10 mouse cellular contexts compared by ENCODE assay signal in the genomic region with DNA sequence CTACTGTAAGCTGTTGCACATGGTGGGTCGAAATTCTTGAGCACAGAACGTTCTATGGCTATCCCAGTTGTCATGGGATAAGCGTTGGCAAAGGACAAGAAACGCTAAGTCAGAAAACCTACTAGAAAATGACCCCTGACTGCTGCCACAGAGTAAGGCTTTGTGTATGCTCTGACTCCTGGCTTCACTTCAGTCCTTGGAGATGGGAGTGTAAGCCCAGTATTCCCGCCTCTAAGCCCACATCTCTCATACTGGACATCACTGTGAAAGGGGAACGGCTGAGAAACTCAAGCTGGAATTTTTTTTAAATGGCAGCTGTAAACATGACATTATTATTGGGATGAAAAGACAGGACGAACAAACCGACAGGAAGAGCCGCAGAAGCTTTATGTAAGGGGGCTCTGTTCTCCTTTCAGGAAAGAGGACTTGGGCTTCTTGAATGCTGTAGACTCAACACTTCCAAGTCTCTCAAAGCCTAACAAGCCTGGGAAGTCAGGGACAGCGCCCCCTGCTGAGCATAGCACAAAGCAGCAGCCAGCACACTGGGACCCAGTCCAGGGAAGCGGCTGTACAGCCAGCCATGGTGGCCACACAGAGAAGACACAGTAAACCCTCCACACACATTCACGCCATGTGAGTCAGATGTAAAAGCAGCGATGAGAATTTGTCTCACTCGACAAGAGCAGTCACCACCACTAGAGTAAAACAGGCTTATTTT.
A peak's percentile ranks its signal among the peaks of the same experiment; 100 is the strongest.
DNase-seq lines count a peak whose midpoint lies in the region; ATAC-seq and TF ChIP-seq lines count a peak whose summit lies in the region.
"Had no signal": no experiment of that assay in that cellular context is flagged by ENCODE, and none has a peak within 500 bp of the region (broad histone marks: within the 10 kb centered on the region; RNA-seq: fewer than 3 reads in every experiment).

No protein-coding gene starts in this region.

- POLR2A ChIA-PET in Patski (lab: Charles Lee), result no interaction called here

- WGBS in heart, adult 2 months, result 79% methylated on average over 14 of the region's 14 CpGs
- 78% methylated on average over 14 of the region's 14 CpGs for WGBS in heart, embryonic 10.5 days
- WGBS in neural tube, embryonic 14.5 days, result 72% methylated on average over 14 of the region's 14 CpGs

- peak; percentile 18 for ATAC-seq in Patski
- ATAC-seq in common myeloid progenitor, adult 5-6 weeks (replicated peaks; ENCODE audit: low read depth, poor library complexity, severe bottlenecking), result peak; percentile 60; the same call in 1 of the 2 replicates
- ATAC-seq in neural tube, embryonic 14.5 days (ENCODE audit: low read depth), result peak; percentile 56; the same call in 1 of the 2 replicates

- CTCF ChIA-PET in Patski (lab: Charles Lee), result interaction anchor here (0.8 to 2.6 kb wide), 8 partner anchors 8 to 112 kb away, joined by 3 to 13 read pairs (median 3); no protein-coding TSS in a partner anchor

- no peak overlapping the region for H3K9ac ChIP-seq in heart, adult 2 months (ENCODE audit: low read depth, low read length)
- no peak overlapping the region for H3K9ac ChIP-seq in neural tube, embryonic 14.5 days (replicated peaks; ENCODE audit: low read depth, low read length)
- H3K9ac ChIP-seq: embryonic facial prominence, embryonic 15.5 days had no signal

- peaks cover 3% of the 10 kb centered on the region for H3K4me1 ChIP-seq in heart, adult 2 months (ENCODE audit: control insufficient read depth, insufficient read depth, low read length)
- H3K4me1 ChIP-seq in heart, embryonic 10.5 days, result peaks cover 19% of the 10 kb centered on the region
- no peaks in the 10 kb centered on the region for H3K4me1 ChIP-seq in neural tube, embryonic 14.5 days (ENCODE audit: control insufficient read depth, insufficient read depth, low read length)

- no peaks in the 10 kb centered on the region for H3K79me2 ChIP-seq in heart, adult 2 months (replicated peaks; ENCODE audit: control insufficient read depth, insufficient read depth, low read length)

- no peaks in the 10 kb centered on the region for H3K9me3 ChIP-seq in heart, embryonic 10.5 days
- no peaks in the 10 kb centered on the region for H3K9me3 ChIP-seq in neural tube, embryonic 14.5 days (ENCODE audit: control insufficient read depth, low read length)
- H3K9me3 ChIP-seq: embryonic facial prominence, embryonic 15.5 days had no signal

- H3K27me3 ChIP-seq in heart, adult 2 months (ENCODE audit: control insufficient read depth, insufficient read depth, low read length), result no peaks in the 10 kb centered on the region
- H3K27me3 ChIP-seq in heart, embryonic 10.5 days (ENCODE audit: insufficient read depth, poor library complexity, severe bottlenecking), result no peaks in the 10 kb centered on the region
- no peaks in the 10 kb centered on the region for H3K27me3 ChIP-seq in Patski
- H3K27me3 ChIP-seq in neural tube, embryonic 14.5 days (ENCODE audit: control insufficient read depth, insufficient read depth, low read length), result no peaks in the 10 kb centered on the region
- H3K27me3 ChIP-seq: embryonic facial prominence, embryonic 15.5 days had no signal

- H3K4me3 ChIP-seq in heart, adult 2 months, result no peak overlapping the region
- no peak overlapping the region for H3K4me3 ChIP-seq in heart, embryonic 10.5 days
- H3K4me3 ChIP-seq in neural tube, embryonic 14.5 days (ENCODE audit: low read depth, low read length), result no peak overlapping the region
- H3K4me3 ChIP-seq: embryonic facial prominence, embryonic 15.5 days had no signal

- H3K4me2 ChIP-seq in neural tube, embryonic 14.5 days (ENCODE audit: low read depth, low read length), result no peak overlapping the region
- H3K4me2 ChIP-seq: embryonic facial prominence, embryonic 15.5 days had no signal

- no peak overlapping the region for H3K27ac ChIP-seq in heart, adult 2 months
- H3K27ac ChIP-seq in heart, embryonic 10.5 days, result no peak overlapping the region
- H3K27ac ChIP-seq in neural tube, embryonic 14.5 days (ENCODE audit: low read depth, low read length), result no peak overlapping the region
- H3K27ac ChIP-seq: embryonic facial prominence, embryonic 15.5 days; macrophage had no signal

- no peak for TF ChIP-seq EP300 in heart, adult 2 months (IDR thresholded peaks at IDR 0.05; ENCODE audit: insufficient read depth, low read depth, low read length)

- TF ChIP-seq POLR2A in heart, adult 2 months (IDR thresholded peaks at IDR 0.05; ENCODE audit: insufficient read depth, low read depth, low read length), result no peak

- intact Hi-C loops in heart, adult 2 months (cut with DNase I), result no loop called here
- intact Hi-C loops in left cerebral cortex, postnatal 10 days (cut with DNase I), result loop anchor here (5.0 kb wide), 1 partner anchor 114 kb away; the partner anchor contains the start of gene Dclk2

- in situ Hi-C loops in Patski (cut with MboI; ENCODE audit: low pct_unique_long_range_greater_than_20kb), result no loop called here

- H3K36me3 ChIP-seq in heart, adult 2 months (ENCODE audit: control insufficient read depth, insufficient read depth, low read length), result no peaks in the 10 kb centered on the region
- H3K36me3 ChIP-seq in heart, embryonic 10.5 days, result no peaks in the 10 kb centered on the region
- H3K36me3 ChIP-seq in neural tube, embryonic 14.5 days (ENCODE audit: control insufficient read depth, insufficient read depth, low read length), result 0 out of 2 replicates have a peak, but pooled peaks cover 8% of the 10 kb centered on the region
- H3K36me3 ChIP-seq: embryonic facial prominence, embryonic 15.5 days had no signal

- DNase-seq in heart, adult 2 months, result no peak
- DNase-seq in heart, embryonic 10.5 days (ENCODE audit: low spot score), result no peak
- DNase-seq in 3T3-L1 (ENCODE audit: low read depth, low spot score) (peak; percentile 63), Patski (ENCODE audit: low read depth, low spot score) (no peak)
- DNase-seq in left cerebral cortex, postnatal 10 days (ENCODE audit: extremely low spot score in 1 of 2, low spot score in 2 of 2), result peak; percentile 73 to 79
- no peak for DNase-seq in urinary bladder, postnatal 25 days (ENCODE audit: low spot score)

- TF ChIP-seq CTCF in heart, adult 2 months (IDR thresholded peaks at IDR 0.05), result peak; percentile 61
- TF ChIP-seq CTCF in Patski (IDR thresholded peaks at IDR 0.05), result peak; percentile 78

Comparison
In these comparisons a context has a peak if more than half of its experiments do, and no peak if none do; other contexts are left out.
1. DNase-seq: peak in 3T3-L1 (single experiment) and left cerebral cortex, postnatal 10 days (2 of 2); none in heart, adult 2 months (0 of 2), heart, embryonic 10.5 days (single experiment), Patski (single experiment) and urinary bladder, postnatal 25 days (single experiment).
2. Peak in every context shown above with its lines, with median percentiles within 50 percentile points of each other: ATAC-seq.